Mouse (Mus musculus) spleen, adult 2 months (tissue): ENCODE measurements around the gene Cacng2.

Experiments used
- CTCF ChIP-seq: fragments of 200-500 bp; IDR thresholded peaks from 2 replicates; pipeline ENCODE4 v1.5.1; 2011; ENCODE audit warnings: mild to moderate bottlenecking, inconsistent platforms; ENCODE audit not compliant: insufficient read depth, insufficient read length, insufficient replicate concordance; ENCODE audit errors: extremely low read depth
- POLR2A ChIP-seq: fragments of 200-500 bp; IDR thresholded peaks from 2 replicates; pipeline ENCODE4 v1.6.1; 2011; ENCODE audit warnings: low read depth, low read length, inconsistent platforms

- no peak for TF ChIP-seq POLR2A
- TF ChIP-seq CTCF, result no peak
Measured at GRCm38 (mm10) chr15:77983391-77983790, 136.4 kb downstream of the Cacng2 start.
